Mouse (Mus musculus) kidney, adult 2 months (tissue): ENCODE data around the gene Cdadc1.
"Not testable (repeated sequence)": the region's sequence is repeated elsewhere in the genome, so short reads cannot be mapped to it uniquely, and the experiment has no call there.

Experiments used
- CTCF ChIP-seq: fragments of 200-500 bp; conservative IDR thresholded peaks from 2 replicates; pipeline ENCODE4 v1.5.1; 2011; ENCODE audit warnings: low read depth, mild to moderate bottlenecking, control low read depth, low read length, moderate library complexity, mixed read lengths; ENCODE audit not compliant: insufficient read depth, insufficient read length
- POLR2A ChIP-seq: fragments of 200-500 bp; IDR thresholded peaks from one replicate; pipeline ENCODE4 v1.6.1; 2011; ENCODE audit warnings: low read depth, low read length, control low read depth

GRCm38 (mm10) chr14:59614149-59614548, 16.4 kb upstream of the Cdadc1 start:
- not testable (repeated sequence) for TF ChIP-seq CTCF, POLR2A
